Mouse (Mus musculus) kidney, postnatal 10 days (tissue): ENCODE measurements around the gene Gnat2.

Source experiments
- DNase-seq: peaks from one replicate; pipeline ENCODE4 v3.0.0; 2021; ENCODE audit warnings: mixed read lengths

The Gnat2 gene

DNA sequence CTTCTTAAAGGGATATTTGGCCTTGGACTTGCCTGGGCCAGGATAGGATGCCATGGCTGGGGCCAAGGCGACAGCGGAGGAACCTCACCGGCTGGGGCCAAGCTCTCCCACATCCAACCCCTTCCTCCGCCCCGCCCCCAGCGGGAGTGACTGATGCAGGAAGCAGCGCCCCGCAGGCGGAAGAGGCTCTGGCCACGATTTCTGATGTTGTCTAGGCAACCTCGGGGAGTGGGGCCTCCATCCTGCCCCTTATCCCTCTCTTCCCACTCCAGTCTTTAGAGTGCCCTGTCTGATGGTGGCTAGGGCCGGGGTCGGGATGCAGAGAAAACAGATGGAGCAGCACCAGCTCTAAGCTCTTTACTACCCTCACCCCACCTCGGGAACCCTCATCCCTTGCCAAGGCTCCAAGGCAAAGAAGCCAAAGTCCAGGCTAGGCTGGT is 7.3 kb upstream of the Gnat2 start:
- peak; percentile 98 for DNase-seq

DNA sequence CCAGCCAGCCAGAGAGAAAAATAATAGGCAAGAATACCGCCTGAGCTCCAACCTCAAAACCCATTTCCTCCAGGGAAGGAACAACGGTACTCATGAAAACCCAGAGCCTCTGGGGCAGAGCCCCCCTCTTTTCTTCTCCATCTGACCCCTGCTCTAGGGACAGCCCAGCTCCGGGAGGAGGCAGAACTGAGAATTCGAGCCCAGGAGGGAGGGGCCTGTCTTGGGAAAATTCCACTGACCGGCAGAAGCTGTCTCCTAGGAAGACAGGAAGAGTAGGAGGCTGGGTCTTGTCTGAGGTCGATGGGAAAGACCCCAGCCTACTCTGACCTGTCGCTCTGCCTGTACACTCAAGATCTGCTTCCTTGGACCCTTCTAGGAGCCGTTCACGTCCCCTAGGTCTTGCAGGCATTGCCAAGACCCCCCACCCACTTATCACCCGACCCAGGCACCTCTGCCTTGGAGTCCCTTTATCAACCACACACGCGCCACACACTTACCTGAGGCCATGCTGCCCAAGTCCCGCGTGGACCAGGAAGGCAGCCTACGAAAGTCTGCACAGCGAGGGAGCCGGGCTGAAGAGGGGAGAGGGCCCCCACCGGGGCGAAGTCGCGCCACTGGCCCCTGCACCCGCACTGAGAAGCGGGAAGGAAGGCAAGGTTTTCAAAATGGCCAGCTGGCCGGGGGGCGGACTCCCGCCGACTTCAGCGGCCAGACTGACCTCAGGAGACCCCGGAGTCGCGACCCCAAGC is 6.7 kb upstream of the Gnat2 start:
- peak; percentile 90 for DNase-seq

- DNase-seq = peak; percentile 92
Observed at GRCm38 (mm10) chr3:108086470-108086979, 6.1 kb upstream of the Gnat2 start, which contains the start of gene Ampd2. Gene Ampd2 (minus strand): TSS chr3:108086651.

- DNase-seq = no peak
Observed at GRCm38 (mm10) chr3:108087329-108087728, 5.3 kb upstream of the Gnat2 start.

DNA sequence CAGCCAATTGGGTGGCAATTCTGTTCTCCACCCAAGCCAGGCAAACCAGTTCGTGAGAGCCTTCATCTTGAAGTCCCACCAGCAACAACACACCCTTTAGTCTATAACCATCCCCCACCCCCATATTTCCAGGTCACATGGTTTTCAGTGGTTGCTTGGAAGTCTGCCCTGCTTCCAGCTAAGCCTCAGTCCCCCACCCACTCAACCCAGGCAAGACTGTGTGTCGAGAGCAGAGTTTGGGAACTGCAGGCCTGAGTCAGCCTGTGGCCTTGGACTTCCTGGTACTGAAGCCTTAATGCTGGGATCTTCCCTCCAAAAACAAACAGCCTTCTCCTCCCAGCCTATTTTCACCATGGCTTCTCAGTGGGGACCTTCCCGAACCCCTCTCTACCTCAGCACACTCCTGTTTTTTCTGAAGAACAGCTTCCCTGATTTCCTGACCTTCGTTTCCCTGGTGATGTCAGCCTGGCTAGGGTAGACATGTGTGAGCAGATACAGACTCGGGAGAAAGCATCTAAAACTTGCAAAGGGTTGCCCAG is 3.7 kb upstream of the Gnat2 start:
- DNase-seq = no peak

GRCm38 (mm10) chr3:108089916-108090315 is 2.7 kb upstream of the Gnat2 start:
- DNase-seq = no peak

DNA sequence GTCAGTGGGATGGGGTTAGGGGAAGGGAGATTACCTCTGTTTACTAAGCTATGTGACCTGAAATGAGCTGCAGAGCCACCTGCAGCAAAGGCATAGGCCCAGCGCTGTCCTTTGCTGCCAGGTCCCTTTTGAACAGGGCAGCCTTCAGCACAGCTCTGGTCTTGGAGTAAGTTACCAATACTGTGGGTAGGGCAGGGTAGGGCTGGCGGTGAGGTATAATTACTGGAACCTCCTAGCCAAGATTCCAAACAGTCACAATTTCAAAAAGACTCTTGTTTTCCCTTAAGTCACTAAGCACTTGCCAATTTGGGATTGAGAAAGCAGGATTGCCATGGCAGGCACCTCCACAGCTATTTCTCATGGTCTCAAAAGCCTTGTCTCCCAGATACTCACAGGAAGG is 2.0 kb upstream of the Gnat2 start:
- no peak for DNase-seq

DNA sequence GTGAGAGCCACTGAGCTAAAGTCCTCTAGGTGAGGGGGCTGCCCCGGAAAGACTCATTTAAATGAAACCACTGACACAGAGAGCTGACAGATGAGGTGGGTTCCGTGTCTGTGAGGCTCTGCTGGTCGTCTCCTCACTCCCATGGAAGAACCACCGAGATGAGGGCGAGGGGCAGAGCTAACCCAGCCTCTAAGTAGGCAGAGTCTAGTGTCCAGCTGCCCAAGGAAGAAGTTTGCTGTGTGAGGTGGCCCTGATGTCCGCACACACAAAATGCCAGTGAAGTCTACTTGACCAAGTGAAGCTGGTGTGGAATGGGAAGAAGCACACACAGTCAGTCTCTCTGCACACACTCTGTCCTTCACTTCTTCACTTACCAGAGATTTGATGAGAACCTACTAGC is 559 bp upstream of the Gnat2 start:
- DNase-seq = no peak

- peak; percentile 1 for DNase-seq
Observed at GRCm38 (mm10) chr3:108093306-108093705, 717 bp downstream of the Gnat2 start.

DNA sequence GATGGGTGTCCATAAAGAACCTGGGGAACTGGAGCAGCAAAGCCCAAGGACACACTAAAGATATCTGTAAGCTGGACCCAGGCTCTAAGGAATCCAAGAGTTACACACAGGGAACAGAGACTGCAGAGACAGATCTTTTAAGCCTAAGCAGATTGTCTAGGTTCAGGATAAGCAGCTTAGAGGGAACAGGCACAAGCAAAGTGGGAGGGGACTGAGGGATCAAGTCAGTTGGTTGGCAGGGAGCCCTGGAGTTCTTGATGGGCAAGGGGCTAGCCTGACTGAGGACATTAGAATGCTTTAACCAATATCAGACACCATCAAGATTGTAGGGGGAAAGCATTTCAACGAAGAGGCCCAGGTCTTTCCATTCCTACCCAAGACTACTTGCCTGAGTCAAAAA is 1.6 kb downstream of the Gnat2 start:
- no peak for DNase-seq

GRCm38 (mm10) chr3:108094976-108095760 is 2.6 kb downstream of the Gnat2 start:
- no peak for DNase-seq

- no peak for DNase-seq
Observed at GRCm38 (mm10) chr3:108096226-108096625, 3.6 kb downstream of the Gnat2 start.

GRCm38 (mm10) chr3:108096726-108097125 is 4.1 kb downstream of the Gnat2 start:
- no peak for DNase-seq

DNA sequence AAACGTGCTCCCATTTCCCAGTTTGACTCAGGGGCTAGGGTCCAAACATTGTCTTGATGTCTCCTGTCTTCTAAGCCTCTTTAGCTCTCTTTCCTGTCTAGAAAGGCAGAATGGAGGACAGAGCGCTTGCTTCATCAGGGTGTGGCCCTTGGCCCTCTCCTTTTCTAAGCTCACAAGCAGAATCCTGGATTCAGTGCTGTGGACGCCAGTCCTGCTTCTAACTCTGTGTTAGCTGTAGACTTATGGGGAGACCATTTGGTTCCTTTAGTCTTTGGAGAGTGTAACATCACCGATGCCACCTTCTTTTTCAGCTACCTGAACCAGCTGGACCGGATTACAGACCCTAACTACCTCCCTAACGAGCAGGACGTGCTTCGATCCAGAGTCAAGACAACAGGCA is 5.1 kb downstream of the Gnat2 start:
- no peak for DNase-seq

GRCm38 (mm10) chr3:108098316-108098715 is 5.7 kb downstream of the Gnat2 start:
- no peak for DNase-seq

GRCm38 (mm10) chr3:108101594-108101993 is 9.0 kb downstream of the Gnat2 start:
- DNase-seq = no peak

DNA sequence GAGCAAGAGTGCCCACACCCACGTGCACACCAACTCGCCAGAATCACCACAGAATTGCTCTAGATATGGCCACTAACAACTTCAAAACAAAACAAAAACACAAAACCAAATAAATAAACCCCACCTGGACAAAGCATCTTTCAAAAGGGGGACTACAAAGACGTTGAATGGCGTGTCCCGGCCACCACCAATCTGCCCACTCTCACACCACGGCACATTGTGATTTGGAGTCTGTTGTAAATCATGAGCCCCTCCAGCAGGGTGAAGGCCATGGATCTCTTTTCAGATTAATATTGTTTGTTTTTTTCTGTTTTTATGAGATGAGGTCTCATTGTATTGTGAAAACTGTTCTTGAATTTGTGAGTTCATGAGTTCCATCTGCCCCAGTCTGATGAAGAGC is 9.5 kb downstream of the Gnat2 start:
- no peak for DNase-seq

- DNase-seq = no peak
Observed at GRCm38 (mm10) chr3:108105281-108105680, 12.7 kb downstream of the Gnat2 start.

DNA sequence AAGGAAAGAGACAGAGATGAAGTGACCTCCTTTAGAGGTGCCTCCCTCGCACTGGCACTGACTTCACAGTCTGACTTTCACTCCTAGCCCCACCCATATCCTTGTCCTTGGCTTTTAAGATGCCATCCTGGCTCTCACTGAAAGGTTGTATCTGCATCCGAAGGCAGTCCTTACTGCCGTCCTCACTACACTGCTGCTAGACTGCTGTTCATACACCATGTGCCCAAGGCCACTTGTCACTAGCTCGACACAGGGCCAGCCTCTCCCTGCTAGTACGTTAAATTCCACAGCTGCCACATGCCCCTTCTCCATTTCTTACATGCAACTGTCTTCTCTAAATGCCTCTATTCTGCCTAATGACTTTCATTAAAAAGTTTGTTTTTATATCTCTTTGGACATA is 18.7 kb downstream of the Gnat2 start:
- no peak for DNase-seq

DNA sequence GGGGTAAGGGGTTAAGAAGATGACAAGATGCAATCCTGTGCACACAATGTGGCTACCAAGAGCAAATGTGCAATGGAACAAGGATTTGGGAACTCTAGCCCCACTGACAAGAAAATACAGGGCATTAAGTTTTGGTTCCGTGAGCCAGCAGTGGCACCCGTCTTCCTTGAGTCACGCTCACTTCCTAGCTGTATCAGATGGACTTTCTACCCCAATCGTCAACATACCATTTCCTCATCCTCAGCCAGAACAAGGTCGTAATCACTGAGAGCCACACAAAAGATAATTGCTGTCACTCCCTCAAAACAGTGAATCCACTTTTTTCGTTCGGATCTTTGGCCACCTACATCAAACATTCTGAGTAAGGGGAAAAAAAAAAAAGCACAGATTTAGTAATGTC is 19.7 kb downstream of the Gnat2 start:
- no peak for DNase-seq

GRCm38 (mm10) chr3:108112666-108113065 is 20.1 kb downstream of the Gnat2 start:
- DNase-seq = no peak

DNA sequence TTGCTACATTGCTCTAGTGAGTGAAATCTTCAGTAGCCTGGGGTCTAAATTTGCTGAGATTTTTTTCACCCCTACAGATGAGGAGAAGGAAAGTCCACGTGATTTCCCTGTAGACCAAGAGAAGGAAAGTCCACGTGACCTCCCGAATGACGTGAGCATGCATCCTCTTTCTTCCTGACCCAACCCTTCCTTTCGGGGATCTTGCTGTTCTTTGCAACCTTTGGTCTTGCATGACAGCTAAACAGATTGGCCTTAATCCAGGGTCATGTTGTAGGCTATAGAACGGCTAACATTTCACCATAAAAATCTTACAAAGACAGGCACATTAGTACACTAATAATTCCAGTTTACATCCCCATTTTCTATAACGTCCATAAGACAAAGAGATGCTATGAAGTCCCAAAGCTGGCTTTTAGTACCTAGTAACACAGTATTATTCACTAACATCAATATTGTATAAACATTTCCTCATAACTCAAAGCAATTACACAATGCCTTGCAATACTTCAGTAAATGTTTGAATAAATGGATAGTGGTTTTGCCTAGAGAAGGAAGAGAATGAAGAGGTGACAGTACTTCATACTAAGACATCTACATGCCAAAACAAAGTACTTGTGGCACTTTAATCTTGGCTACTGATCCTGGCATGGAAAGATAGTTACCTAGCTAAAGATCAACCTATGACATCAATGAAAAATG is 21.2 kb downstream of the Gnat2 start:
- no peak for DNase-seq

DNA sequence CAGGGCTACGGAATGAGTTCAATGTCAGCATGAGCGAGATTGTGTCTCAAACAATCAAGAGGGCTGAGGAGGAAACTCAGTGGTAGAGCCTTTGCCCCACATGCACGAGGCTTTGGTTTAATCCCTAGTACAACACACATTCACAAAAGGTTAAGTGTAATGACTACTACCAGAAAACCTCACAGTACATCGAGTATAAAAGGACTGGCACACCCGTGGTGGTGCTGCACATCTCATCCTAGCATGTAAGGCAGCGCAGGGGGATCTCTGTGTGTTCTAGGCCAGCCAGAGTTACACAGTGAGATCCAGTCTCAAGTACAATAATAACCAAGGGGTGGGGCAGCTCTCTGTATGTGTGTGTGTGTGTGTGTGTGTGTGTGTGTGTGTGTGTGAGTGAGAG is 24.9 kb downstream of the Gnat2 start:
- DNase-seq = no peak
